Mouse (Mus musculus): ENCODE measurements around the gene Psmd8.

- no peak for TF ChIP-seq CTCF (IDR thresholded peaks at IDR 0.05; ENCODE audit: low read depth, low read length)
- no peak for TF ChIP-seq POLR2A (IDR thresholded peaks at IDR 0.05; ENCODE audit: borderline replicate concordance, low read depth, low read length)
Measured at GRCm38 (mm10) chr7:29151486-29151885, 29.0 kb downstream of the Psmd8 start.
